Mouse (Mus musculus): ENCODE results near the gene Ppp4r2.
A peak's percentile ranks its signal among the peaks of the same experiment; 100 is the strongest.
"Not testable (repeated sequence)": the region's sequence is repeated elsewhere in the genome, so short reads cannot be mapped to it uniquely, and the experiment has no call there.

The Ppp4r2 gene

GRCm38 (mm10) chr6:100833811-100834481 is 524 bp downstream of the Ppp4r2 start:
- peak; percentile 57 for DNase-seq

GRCm38 (mm10) chr6:100834489-100835160 is 1.2 kb downstream of the Ppp4r2 start:
- DNase-seq, result peak; percentile 16

- no peak for DNase-seq
These were observed 11.6 kb downstream of the Ppp4r2 start for GRCm38 (mm10) chr6:100845058-100845457.

DNA sequence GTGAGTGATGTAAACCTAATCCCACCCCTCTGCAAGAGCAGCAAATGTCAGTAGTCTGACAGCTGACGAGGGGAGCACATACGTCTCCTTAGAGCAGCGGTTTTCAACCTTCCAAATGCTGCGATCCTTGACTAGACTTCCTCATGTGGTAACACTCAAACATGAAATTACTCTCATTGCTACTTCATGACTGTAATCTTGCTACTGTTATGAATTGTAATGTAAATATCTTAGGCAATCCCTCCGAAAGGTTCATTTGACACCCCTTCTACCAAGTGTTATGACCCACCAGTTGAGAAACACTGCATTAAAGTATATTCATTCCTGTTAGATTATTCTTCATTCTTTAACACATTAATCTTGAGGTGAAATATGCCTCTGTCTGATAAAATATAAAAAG is 13.8 kb downstream of the Ppp4r2 start:
- no peak for DNase-seq

- no peak for DNase-seq
These were observed 15.4 kb downstream of the Ppp4r2 start for GRCm38 (mm10) chr6:100848682-100849375.

DNA sequence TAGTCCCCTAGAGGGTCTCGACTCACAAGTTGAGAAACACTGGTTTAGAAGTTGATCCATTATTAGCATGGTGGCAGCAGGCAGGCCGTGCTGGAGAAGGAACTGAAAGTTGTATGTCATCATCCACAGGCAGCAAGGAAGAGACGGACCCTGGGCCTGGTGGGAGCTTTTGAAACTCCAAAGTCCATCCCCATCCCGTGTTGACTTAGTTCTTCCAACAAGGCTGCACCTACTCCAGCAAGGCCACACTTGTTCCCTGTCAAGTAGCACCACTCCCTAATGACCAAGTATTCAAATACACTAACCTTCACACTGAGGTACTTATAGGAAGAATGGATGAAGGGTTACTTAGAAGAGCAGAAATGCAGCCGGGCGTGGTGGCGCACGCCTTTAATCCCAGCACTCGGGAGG is 17.3 kb downstream of the Ppp4r2 start:
- DNase-seq, result no peak

DNA sequence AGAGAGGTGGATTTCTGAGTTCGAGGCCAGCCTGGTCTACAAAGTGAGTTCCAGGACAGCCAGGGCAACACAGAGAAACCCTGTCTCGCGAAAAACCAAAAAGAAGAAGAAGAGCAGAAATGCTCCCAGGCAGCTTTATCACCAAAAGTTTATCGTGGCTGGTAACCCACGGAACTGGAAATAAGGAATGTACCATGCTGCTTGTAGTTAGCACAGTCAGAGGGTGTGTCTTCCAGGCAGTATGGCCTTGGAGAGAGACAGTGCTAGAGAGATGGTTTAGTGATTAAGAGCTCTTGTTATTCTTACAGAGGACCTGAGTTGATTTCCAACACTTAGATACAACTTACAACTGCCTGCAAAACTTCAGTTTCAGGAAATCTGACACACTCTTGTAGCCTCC is 17.7 kb downstream of the Ppp4r2 start:
- DNase-seq, result no peak

GRCm38 (mm10) chr6:100865321-100865720 is 31.9 kb downstream of the Ppp4r2 start:
- DNase-seq, result no peak

GRCm38 (mm10) chr6:100865788-100866187 is 32.4 kb downstream of the Ppp4r2 start:
- not testable (repeated sequence) for DNase-seq

DNA sequence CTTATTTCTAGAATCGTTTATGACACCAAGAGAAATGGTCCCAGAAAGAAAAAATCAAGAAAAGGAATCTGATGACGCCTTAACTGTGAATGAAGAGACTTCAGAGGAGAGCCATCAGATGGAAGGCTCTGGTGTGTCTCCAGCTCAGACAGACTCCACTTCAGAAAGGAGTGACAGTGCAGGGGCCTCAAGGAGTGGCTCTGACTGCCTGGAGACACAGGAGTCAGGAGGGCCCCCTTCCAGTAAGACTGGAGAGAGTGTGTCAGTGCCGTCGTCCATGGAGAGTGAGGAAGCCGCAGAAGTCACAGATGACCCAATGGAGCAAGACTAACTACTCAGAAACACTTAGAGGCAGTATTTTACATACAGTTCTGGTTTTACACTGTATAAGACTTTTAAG is 32.8 kb downstream of the Ppp4r2 start:
- not testable (repeated sequence) for DNase-seq

DNA sequence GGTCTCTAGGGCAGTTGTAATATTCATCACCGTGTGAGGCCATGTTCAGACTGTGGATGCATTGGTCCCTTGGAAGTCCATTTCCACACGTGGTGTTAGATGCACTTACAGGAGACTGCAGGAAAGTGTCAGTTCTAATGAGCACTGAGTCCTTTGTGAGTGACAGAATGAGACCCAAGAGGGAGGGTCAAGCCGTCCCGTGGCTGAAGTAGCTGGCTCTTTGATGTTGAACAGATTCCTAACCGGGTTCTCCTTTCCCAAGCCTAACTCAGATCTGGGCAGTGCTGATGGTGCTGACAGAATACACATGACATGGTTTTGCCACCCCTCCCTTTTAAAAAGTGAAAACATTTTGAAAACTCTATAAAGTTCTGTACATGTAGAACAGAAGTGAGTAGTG is 35.4 kb downstream of the Ppp4r2 start:
- DNase-seq, result no peak

- DNase-seq, result no peak
These were observed 36.5 kb downstream of the Ppp4r2 start for GRCm38 (mm10) chr6:100869909-100870308.

DNA sequence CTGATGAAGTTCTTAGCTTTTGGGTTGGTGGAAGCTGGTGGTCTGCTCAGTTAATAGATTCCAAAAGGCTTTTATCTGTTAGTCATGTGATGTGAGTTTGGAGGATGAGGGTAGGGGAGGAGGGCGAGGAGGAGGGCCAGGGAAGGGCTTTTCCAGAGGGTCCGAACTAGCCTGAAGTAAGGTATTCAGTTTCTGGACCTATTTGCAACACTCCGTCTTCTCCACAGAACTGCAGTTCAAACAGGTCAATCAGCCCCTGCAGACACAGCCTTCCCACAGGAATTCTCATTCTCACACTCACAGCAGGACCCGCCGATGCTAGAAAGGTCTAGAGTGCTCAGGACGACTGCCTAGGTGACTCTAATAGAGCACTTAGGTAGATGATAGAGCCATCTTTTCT is 39.8 kb downstream of the Ppp4r2 start:
- DNase-seq, result no peak

DNA sequence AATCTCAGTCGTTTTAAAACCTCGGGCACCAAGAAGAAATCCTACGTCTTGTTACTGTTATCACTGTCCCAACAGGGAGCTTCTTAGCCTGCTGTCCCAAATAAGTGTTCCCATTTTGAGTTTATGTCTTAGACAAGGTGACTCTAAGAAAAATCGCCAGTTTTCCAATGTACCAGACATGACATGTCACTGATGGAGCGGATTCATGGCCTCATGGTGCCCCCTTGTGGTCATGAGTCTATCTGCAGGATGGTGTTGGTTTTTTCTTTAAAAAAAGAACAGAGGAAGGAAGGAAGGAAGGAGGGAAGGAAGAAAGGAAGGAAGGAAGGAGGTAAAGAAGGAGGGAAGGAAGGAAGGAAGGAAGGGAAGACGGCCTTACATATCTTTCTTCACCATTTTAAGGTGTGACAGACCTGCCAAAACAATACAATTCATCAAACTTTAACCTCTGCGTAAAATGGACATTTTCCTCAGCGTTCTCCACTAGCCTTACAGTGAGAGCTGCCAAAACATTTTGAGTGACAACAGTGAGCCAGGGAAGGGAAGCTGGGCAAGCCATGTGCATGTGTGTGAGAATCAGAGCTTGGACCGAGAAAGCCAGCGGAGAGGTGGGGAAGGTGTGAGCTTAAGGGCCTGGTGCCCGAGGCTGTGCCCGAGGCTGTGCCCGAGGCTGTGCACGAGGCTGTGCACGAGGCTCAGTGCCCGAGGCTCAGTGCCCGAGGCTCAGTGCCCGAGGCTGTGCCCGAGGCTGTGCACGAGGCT is 42.6 kb downstream of the Ppp4r2 start:
- peak; percentile 57 for DNase-seq

- no peak for DNase-seq
These were observed 43.2 kb downstream of the Ppp4r2 start for GRCm38 (mm10) chr6:100876624-100877017.

GRCm38 (mm10) chr6:100878546-100878945 is 45.1 kb downstream of the Ppp4r2 start:
- DNase-seq, result no peak

- DNase-seq, result no peak
These were observed 46.2 kb downstream of the Ppp4r2 start for GRCm38 (mm10) chr6:100879607-100880006.

DNA sequence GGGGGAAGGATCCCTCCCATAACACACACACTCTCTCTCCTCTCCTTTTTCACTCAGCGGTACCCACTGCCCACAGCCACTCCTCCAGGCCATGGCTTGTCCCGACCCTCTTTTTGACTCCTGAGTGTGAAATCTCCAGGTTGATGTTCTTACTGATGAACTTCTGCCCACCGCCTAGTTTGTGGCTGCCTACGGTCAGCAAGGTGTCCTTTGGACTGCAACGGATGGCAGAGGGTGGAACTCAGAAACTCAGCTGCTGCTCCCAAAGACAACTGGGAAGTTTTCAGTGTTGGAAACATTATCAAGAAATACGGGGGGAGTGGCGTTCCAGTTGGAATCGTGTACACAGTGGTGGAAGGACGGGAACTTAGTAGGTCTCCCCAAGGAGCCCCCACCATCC is 48.2 kb downstream of the Ppp4r2 start:
- no peak for DNase-seq

DNA sequence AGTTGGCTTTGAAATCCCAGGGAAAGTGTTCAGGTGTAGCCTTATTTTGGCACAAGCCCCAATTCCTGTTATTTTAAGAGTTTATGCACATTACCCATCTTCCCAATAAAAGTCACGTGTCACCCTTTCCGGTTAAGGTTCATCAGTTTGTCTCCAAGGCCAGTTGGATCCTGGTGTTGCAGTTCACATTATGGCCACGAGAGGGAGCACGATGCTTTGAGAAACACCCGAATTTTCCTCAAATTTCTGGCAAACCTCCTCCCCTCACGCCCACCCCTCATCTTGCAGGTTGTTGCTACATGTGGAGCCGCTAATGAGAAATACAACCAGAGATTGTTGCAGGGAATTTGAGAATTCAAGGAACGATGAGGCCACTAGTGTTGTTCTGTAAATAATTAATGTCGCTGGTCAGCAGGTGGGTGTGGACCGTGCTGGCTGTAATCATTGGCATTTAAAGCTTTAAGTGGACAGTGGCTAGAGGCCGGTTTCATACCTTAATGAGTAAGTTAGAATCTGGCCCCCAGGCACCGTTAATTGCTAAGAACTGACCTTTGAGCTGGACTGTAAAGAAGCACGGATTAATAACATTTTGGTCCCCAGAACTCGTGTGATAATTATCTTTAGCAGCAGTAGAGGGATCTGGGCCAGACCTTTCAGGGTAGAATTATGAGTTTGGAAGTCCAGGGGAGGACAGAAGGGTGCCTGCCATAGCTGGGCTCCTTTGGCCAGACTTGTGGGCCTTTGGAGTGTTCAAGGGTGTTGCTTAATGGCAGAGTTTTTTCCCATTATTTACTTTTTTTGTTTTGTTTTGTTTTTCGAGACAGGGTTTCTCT is 49.2 kb downstream of the Ppp4r2 start:
- DNase-seq, result peak; percentile 64

GRCm38 (mm10) chr6:100883233-100883632 is 49.8 kb downstream of the Ppp4r2 start:
- peak; percentile 20 for DNase-seq

- DNase-seq, result no peak
These were observed 51.3 kb downstream of the Ppp4r2 start for GRCm38 (mm10) chr6:100884594-100885225.

- no peak for DNase-seq
These were observed 52.0 kb downstream of the Ppp4r2 start for GRCm38 (mm10) chr6:100885376-100885775.

All from cerebellum, adult 8-10 months (tissue).